Mouse (Mus musculus): ENCODE data around the gene Ccdc182.

Gene Ccdc182

DNA sequence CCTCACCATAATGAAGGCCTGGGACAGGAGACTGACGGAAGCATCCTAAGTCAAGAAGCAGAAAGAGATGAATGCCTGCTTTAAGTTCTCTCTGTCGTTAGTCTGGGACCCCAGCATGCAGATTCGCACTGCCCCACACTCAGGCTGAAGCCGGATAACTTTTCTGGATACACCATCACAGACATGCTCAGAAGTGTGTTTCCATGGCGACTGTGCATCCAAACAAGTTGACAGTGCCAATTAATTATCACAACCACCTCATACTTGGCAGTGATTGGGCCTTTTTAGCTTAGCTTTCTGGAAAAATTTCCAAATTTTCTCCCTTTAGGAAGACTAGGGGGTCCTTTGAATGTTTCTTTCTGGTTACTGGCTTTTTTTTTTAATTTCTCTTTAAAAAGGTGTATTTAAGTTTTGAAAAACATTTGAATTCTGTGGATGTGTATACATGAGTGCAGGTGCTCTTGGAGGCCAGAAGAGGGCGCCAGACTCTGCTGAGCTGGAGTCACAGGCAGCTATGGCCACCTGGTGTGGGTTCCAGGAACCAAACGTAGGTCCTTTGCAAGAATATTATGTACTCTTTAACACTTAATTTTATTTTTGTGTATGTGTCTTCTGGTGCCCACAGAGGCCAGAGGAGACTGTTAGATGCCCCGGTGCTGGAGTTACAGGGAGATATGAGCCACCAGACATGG, 12.3 kb upstream of the Ccdc182 start:
- DNase-seq (ENCODE audit: low spot score) = no peak

DNA sequence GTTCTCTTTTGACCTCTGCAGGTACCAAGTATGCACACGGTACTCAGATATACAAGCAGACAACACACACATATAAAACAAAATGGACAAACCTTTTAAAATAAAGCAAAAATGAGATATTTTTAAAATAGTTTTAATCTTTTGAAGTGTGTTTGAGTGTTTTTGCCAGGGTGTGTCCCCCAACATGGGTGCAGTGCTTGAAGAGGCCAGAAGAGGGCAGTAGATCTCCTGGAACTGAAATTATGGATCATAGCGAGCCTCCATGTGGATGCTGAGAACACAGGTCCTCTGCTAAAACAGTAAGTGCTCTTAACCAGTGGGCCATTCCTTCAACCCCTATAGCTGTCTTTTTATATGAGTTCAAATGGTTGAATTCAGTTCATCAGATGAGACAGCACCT, 11.3 kb upstream of the Ccdc182 start:
- no peak for DNase-seq (ENCODE audit: low spot score)

DNA sequence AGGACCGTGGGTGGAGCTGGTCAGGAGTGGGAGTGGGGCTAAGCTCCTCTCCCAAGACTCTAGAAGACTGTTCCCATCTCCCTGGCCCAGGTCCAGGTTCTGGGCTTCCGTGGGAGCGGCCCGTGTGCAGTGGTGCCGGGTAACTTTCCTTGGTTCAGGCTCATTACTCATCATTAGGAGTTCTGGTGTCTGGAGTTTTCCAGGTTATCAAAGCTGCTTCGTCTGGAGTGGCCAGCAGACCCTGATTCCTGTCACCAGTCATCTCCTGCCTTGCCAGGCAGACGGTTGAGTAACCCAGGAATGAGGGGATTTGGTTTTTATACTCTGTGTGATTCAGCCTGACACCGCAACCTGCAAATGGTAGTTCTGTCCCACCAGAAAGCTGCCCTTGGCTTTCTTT, 7.8 kb upstream of the Ccdc182 start:
- DNase-seq (ENCODE audit: low spot score) = peak; percentile 75

DNA sequence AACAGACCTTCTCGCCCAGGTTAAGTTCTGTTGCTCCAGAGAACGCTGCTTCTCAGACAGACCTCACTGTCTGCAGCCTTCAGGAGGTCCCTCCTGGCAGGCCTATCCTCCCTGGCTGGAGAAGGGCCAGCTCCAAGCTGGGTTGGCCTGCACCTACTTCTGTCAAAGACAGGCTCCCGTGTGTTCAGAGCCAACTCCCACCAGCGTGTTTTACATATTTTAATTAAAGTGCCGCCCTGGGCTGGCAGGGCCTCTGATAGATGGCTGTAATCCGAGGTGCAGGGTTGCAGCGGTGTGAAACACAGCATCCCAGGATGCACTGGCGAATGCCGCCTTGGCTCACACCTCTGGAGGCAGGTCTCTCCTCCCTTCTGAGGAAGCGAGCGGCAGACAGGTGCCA, 5.5 kb upstream of the Ccdc182 start:
- DNase-seq (ENCODE audit: low spot score) = peak; percentile 39

DNA sequence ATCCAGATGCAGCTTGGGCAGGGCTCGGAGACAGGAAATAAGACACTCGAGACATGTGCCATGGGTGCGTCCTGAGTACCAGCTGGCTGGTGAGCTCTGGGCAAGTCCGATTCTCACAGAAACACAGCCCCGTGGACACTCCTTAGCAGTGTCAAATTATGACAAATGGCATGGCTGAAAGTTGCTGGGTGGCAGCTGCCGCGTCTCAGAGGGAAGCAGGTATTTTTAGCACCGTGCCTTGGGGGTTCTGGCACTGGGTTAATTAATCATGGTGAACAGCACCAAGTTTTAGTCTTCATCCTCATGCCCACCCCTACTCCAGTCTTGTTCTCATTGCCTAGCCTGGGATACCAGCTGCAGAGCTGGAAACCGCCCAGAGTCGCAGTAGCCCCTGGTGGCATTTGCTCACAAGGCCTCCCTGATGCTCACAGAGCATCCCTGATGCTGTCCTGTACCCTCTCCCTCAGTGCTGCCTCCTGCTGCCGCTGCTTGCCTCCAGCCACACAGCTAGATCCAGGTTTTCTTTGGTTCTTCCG, 5.0 kb upstream of the Ccdc182 start:
- peak; percentile 61 for DNase-seq (ENCODE audit: low spot score)

DNA sequence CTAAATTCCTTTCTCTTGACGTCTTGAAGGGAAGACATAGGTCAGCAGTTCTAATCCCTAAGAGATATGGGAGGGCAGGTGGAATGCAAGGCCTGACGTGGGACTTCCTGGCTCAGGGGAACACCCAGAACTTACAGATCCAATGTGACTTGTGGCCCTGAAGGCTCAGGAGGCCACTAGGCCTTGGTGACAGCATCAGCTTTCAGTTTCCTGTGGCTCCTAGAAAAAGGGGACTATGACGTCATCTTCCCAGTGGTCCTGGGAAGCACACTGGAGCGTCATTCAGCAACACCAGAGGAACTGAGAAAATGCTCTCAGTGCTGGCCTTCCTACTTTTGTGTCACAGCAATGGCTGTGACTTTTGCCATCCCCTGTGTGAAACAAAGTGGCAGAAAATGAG, 2.6 kb upstream of the Ccdc182 start:
- DNase-seq (ENCODE audit: low spot score) = no peak

DNA sequence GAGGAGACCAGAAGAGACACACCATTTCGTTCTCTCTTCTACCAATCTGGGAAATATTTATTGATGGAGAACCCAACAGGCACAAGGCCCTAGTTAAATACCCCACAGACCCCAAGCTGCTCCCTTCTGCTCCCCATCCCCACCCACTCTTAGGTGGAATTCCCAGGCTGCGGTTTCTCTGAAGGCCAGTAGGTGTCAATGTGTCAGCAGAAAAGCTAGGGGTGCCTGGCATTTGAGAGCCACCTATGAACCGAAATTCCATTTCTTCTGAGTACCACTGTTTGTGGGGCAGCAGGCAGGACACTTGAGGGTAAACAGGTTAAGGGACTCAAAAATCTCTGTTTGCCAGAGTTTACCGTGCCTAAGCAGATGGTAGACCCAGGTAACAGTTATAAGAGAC, 2.2 kb upstream of the Ccdc182 start:
- DNase-seq (ENCODE audit: low spot score) = peak; percentile 40

DNA sequence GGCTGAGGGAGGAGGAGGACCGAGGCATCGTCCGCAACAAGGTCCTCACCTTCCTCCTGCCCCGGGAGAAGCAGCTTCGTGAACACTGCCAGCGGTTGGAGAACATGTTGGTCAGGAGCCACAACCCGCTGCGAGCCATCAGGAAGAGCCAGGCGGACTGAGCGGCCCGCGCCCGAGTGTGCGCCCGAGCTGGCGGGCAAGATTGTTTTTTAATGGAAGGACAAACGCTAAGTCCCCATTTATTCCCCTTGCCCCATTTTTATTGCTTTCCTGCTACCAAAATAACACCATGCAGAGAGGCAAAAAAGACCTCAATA, 494 bp downstream of the Ccdc182 start:
- no peak for DNase-seq (ENCODE audit: low spot score)

DNA sequence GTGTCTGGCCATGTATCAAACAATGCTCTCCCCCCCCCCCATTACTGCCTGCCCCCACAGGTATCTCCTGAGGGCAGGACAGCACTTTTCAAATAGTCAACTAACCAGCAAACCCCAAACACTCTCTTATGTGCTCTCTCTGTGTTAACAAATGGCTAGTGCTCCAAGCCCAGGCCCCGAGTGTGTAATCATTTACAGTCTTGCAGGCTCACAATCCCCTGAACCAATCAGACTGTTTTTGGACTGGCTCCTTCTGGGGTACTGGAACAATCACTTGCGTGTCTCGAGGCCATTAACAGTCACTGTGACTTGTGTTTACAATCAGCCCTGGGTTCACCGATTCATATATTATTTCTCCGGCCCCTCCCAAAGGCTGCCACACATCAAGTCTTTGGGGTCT, 1.4 kb downstream of the Ccdc182 start:
- DNase-seq (ENCODE audit: low spot score) = no peak

DNA sequence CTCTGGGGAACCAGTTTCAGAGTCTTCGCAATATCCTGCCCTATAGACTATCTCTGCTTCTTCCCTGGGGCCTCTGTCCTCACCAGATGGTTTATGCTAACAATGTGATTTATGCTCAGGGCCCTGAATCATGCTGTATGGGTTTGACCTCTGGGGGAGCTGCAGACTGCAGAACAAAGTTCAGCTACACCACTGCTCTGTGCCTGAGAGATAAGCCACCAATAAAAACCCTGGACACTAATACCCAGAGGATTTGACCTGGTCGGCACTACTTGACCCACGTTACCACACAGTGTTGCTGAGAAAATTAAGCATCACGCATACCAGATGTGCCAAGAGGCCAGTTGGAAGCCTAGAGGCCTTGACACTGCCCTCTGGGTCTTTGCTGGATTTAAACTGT, 3.7 kb downstream of the Ccdc182 start:
- DNase-seq (ENCODE audit: low spot score) = peak; percentile 81

DNA sequence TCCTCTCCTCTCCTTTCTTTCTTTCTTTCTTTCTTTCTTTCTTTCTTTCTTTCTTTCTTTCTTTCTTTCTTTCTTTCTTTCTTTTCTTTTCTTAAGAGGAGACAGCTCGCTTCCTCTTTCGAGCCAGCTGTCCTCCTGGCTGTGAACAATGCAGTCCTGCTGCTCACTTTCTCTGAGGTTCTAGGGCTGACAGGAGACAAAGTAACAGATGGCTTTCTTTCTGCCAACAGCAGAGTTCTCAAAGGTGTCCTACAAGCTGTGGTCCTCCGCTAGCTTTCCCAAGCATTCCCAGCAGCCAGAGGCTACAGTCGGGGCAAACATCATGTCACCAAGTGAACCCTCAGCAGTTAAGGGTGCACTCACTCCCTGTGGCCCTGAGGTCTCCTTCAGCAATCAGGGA, 5.5 kb downstream of the Ccdc182 start:
- DNase-seq (ENCODE audit: low spot score) = no peak

DNA sequence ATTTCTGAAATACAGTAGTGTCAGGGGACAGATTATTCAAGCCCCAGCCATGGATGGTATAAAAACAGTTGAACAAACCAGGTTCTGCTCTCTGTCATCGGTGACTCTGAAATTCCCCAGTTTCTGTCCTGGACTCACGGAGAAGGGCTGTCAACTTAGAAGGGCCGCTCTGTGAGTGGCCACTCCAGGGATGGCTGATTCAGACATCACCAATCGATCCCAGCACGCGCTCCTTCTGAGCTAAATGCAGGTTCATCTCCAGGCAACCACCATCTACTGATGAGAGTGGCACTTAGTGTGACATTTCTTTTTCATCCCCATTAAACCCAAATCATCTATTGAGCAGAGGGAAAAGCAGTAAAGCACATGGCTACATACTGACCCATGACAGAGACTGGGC, 7.8 kb downstream of the Ccdc182 start:
- no peak for DNase-seq (ENCODE audit: low spot score)

DNA sequence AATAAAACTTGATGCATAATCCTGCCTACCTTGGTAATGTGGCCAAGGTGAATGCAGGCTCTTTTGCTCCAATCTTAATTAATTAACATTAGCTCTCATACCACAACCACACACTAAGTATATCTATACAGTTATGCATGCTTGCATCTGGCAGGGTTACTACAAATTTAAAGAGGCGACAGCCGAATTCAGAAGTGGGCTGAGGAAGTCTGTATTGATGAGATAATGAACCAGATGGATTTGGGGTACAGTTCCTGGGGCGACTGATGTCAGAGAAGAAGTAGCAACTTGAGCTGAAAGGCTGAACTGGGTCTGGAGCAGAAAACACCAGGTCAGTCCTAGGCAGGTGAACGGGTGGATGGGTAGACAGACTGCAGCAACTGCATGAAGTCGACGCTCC, 11.9 kb downstream of the Ccdc182 start:
- no peak for DNase-seq (ENCODE audit: low spot score)

DNA sequence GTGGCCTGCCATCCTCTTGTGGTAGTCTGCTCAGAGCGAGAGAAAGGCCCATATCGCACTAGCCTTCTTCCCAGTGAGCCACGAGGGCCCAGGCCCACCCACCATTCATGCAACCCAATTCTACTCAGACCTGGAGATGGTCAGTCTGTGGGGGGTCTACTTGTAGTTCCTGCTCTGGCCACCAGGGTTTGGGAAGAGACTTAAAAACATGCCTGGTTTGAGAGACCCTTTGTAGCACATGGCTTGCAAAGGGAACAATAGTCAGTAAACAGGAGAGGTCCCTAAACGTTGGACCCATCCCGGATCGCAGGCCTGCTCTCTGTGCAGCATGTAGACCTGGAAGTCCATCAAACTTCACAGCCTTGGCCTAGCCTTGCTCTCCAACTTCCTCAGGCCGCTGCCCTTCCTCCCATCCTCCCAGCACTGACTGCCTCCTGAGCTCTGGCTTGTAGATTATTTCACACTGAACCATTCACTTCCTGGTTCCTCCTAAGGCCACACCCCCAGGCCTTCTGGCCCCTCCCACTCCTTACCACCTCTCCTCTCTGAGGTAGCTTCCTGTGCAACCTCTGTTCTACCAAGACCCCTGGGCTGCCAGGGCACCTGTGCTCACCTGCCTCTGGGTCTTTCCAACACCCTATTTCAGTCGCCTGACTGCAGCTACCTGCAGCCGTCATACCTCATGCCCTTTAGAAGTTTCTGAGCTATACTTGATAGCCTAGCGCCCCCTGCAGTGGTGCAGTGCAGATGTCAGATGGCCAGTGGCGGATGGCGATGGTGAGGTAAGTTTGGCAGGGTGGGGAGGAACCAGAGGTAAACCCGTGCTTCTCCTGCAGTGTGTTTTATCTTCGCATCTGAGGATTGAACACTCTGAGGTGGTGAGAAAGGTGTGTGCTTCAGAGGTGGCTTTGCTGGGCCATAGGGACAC, 14.0 kb downstream of the Ccdc182 start:
- no peak for DNase-seq (ENCODE audit: low spot score)

DNA sequence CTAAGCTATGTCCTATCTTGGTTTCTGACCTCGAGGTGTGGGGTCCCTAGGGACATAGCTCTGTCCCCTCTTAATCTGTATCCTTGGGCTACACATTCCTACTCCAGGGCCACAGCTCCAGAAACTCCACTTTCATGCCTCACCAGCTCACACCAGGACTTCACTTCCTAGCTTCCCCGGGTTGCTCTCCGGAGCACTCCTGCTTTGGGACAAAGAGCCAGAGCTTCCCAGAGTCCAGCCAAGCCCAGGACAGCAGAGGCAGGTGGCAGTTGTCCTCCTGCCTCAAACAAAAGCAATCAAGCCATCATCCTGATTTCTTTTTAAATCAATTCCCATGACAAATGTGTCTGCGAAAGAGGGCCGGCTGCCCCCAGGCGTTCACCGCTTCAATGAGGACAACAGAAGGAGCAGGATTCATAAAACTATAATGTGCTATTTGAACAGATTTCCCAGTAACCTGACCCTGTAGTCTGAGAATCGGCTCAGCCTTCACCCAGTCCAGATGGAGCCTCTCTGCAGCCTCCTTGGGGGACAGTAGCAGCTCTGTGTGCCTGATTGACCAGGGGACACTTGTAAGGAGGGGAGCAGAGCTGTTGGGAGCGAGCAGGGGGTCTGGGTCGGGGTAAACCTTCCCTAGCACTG, 15.3 kb downstream of the Ccdc182 start:
- no peak for DNase-seq (ENCODE audit: low spot score)

DNA sequence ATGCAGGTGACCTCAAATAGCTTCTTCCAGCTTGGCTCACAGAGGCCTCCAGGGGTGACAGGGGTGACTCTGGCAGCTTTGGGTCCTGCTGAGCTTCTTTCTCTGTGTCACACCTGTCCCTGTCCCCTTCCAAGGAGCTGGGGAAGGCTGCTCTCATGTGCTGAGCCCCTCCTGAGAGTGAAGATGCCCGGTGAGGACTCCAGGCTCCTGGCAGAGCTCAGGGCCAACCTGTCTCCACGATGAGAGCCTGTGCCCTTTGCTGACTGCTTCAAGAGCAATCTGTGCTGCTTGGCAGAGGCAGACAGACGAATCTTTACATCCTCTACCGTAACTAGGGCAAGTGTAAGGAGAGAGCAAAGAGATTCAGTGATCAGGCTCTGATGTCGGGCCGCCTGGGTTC, 16.9 kb downstream of the Ccdc182 start:
- DNase-seq (ENCODE audit: low spot score) = no peak

DNA sequence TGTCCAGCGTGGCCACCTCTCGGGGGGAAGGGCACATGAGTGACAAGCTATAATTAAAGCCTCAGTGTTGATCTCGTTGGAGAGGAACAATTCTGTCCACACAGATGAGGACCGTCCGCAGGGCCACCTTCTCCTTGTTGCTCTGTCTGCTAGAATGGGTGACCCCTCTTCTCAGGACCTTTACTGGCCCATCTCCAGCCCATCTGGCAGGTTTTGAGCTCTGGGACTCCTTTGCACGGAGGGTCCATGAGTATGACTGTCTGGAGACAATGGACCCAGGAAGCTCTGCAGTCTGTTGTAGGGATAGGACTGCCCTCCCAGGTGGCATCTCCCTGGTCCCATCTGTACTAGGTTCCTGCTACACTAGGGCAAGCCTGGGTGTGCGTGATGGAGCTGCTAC, 17.7 kb downstream of the Ccdc182 start:
- DNase-seq (ENCODE audit: low spot score) = no peak

DNA sequence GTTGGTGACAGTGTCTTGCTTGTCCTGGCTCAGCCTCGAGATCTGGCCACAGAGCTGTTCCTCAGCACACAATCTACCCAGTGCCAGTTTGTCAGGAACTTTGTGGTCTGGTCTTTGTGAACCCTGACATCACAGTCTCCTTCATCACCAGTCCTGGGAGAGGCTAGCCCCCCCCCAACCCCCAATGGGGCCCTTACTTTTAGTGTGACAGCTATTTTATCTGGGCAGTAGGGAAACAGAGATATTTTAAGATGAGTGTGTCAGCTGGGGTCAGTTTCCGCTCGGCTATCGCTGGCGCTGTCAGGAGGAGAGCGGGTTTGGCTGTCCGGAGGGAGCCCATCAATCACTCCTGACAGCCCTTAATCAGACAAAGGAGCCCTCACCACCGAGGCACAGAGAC, 19.7 kb downstream of the Ccdc182 start:
- no peak for DNase-seq (ENCODE audit: low spot score)

DNA sequence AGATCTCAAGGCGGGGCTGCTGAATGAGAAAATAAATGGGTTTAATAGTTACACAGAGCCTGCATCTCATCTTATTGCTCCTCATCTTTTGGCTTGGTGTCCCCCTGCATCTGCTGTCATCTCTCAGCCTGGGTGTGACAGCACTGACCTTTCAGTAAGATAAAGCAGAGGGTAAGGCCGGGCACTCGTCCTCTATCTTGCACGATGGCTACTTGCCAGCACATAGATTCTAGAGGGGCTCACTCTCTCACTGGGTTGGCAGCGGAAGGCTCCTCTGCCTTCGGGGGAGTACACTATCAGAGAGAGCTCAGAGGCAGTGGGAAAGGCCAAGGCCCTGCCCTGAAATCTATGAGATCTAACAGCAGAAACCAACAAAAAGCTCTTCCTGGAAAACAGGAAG, 20.6 kb downstream of the Ccdc182 start:
- no peak for DNase-seq (ENCODE audit: low spot score)

DNA sequence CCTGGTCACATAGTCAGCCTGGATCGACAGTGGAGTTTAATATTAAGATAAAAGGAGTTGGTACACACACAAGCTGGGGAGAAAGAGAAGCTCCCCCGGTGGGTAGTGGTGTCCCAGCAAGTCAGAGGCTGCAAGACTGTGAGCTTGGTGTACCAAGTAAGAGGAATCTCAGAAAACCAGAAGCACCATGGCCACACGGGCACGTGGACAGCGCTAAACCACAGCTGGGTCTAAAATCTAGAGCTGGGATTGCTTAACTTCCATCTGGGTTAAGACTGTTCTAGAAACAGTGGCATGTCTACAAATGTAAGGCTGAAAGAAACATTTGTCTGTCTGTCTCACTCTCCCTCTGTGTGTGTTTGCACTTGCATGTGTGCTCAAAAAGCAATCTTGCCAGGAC, 21.5 kb downstream of the Ccdc182 start:
- no peak for DNase-seq (ENCODE audit: low spot score)

DNA sequence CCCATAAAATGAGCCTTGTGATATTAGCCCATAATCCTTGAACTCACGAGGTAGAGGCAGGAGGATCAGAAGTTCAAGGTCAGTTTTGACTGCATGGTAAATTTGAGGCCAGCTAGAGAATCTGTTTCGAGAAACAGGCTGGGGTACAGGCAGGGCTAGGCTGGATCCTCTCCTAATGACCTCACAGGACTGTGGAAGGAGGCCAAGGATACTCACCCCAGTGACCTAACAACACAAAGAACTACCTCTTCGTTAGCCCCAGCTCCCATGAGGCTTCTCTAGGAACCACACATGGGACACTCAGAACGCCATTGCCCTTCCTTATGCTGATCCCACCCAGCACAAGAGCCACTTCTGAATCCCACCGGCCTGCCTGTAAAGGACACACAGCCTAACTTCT, 25.0 kb downstream of the Ccdc182 start:
- DNase-seq (ENCODE audit: low spot score) = no peak

DNA sequence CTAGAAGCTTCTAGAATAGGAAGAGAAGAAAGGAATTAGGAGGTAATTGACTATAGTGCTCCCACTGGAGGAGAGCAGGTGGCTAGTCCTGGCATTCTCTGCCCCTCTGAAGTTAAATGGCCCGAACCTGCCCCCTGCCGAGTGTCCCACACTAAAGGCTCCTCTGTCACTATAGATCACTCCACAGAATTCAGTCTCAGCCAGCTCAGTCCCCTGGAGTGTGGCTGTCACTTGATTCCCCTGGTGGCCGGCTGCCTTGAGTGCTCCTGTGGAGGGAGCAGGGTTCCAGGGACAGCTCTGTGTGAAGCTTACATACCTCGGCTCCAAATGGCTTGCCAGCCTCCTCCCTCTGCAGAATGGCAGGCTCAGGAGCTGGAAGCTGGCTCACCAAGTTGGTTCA, 33.2 kb downstream of the Ccdc182 start:
- no peak for DNase-seq (ENCODE audit: low spot score)
